In genomic region chr9:8017253-8017913, GRCm38 (mm10) we compare ENCODE assay signal across 9 mouse cellular contexts. TPM values are rescaled to one million over a fixed set of nuclear protein-coding genes. Genes with fewer than 3 reads are reported as not detected.
A peak's percentile ranks its signal among the peaks of the same experiment; 100 is the strongest.
DNase-seq lines count a peak whose midpoint lies in the region; ATAC-seq and TF ChIP-seq lines count a peak whose summit lies in the region.
"Had no signal": no experiment of that assay in that cellular context is flagged by ENCODE, and none has a peak within 500 bp of the region (broad histone marks: within the 10 kb centered on the region; RNA-seq: fewer than 3 reads in every experiment).

No protein-coding gene starts in this region.

- H3K4me3 ChIP-seq in left cerebral cortex, adult 2 months = no peak overlapping the region
- H3K4me3 ChIP-seq in midbrain, embryonic 16.5 days (ENCODE audit: low read depth, low read length) = no peak overlapping the region
- H3K4me3 ChIP-seq: embryonic facial prominence, embryonic 12.5 days had no signal

- intact Hi-C loops in left cerebral cortex, adult 2 months (cut with DNase I) = no loop called here

- no peaks in the 10 kb centered on the region for H3K9me3 ChIP-seq in midbrain, embryonic 16.5 days (replicated peaks; ENCODE audit: control insufficient read depth, low read length, poor library complexity, severe bottlenecking)
- H3K9me3 ChIP-seq: embryonic facial prominence, embryonic 12.5 days had no signal

- no peak overlapping the region for H3K9ac ChIP-seq in midbrain, embryonic 16.5 days (ENCODE audit: low read depth, low read length)
- H3K9ac ChIP-seq: embryonic facial prominence, embryonic 12.5 days had no signal

- no peaks in the 10 kb centered on the region for H3K27me3 ChIP-seq in midbrain, embryonic 16.5 days (ENCODE audit: control insufficient read depth, insufficient read depth, low read depth, low read length)
- H3K27me3 ChIP-seq: embryonic facial prominence, embryonic 12.5 days had no signal

- H3K36me3 ChIP-seq in midbrain, embryonic 16.5 days (ENCODE audit: control insufficient read depth, insufficient read depth, low read length) = no peaks in the 10 kb centered on the region
- H3K36me3 ChIP-seq: embryonic facial prominence, embryonic 12.5 days had no signal

- 0 out of 2 replicates have a peak, but pooled peaks have one; percentile 58 for ATAC-seq in midbrain, embryonic 16.5 days

- no peak overlapping the region for H3K27ac ChIP-seq in left cerebral cortex, adult 2 months
- no peak overlapping the region for H3K27ac ChIP-seq in midbrain, embryonic 16.5 days (ENCODE audit: low read length)
- H3K27ac ChIP-seq: embryonic facial prominence, embryonic 12.5 days had no signal

- H3K4me1 ChIP-seq in midbrain, embryonic 16.5 days (ENCODE audit: control insufficient read depth, insufficient read depth, low read length) = no peaks in the 10 kb centered on the region
- H3K4me1 ChIP-seq: embryonic facial prominence, embryonic 12.5 days had no signal

- no peak for TF ChIP-seq CTCF in left cerebral cortex, adult 2 months (IDR thresholded peaks at IDR 0.05)

- 60% methylated on average over 13 of the region's 20 CpGs for WGBS in midbrain, embryonic 16.5 days

- DNase-seq in adrenal gland, adult 2 months = peak; percentile 27
- DNase-seq in adrenal gland, postnatal 36 days = no peak
- DNase-seq in left cerebral cortex, adult 2 months (ENCODE audit: extremely low spot score in 1 of 2, low spot score in 2 of 2) = peak; percentile 21 to 25
- DNase-seq in left cerebral cortex, adult 11 months (ENCODE audit: low spot score) = no peak
- DNase-seq in cerebellum, adult 9-11 months = peak; percentile 54
- DNase-seq in urinary bladder, adult 2 months (ENCODE audit: low spot score) = no peak
- no peak for DNase-seq in layer of hippocampus, postnatal 36 days

- H3K4me2 ChIP-seq in midbrain, embryonic 16.5 days (ENCODE audit: low read length) = no peak overlapping the region
- H3K4me2 ChIP-seq: embryonic facial prominence, embryonic 12.5 days had no signal

RNA-seq across cellular contexts. Expression of gene Yap1, which starts 13.0 kb away (rescaled TPM):
- 10 to 100 TPM; 62.5 to 71.6 TPM for total RNA-seq in adrenal gland, adult 2 months (2021)
- 85.9 and 98.1 TPM in 2 replicates for polyA plus RNA-seq in adrenal gland, adult 2 months (2012; rRNA removed)
- total RNA-seq in adrenal gland, postnatal 36 days (2021) = 10 to 100 TPM; 79.7 to 81.0 TPM
- total RNA-seq in left cerebral cortex, adult 2 months (2021) = 10 to 100 TPM; 16.1 to 17.5 TPM
- 5.3 and 5.4 TPM in 2 replicates for polyA plus RNA-seq in midbrain, embryonic 16.5 days (2015; fragmentation: Nextera tagmentation; extraction: Ambion mirVana)
- polyA plus RNA-seq in urinary bladder, adult 2 months (2012; rRNA removed) = 47.6 and 77.0 TPM in 2 replicates
- 10 to 100 TPM; 15.7 to 16.3 TPM for total RNA-seq in layer of hippocampus, postnatal 36 days (2021)

RNA-seq across cellular contexts. Expression of gene Cfap300, which starts 25.2 kb away (rescaled TPM):
- 1 to 10 TPM; 3.6 to 4.1 TPM for total RNA-seq in adrenal gland, adult 2 months (2021)
- polyA plus RNA-seq in adrenal gland, adult 2 months (2012; rRNA removed) = 2.0 and 6.1 TPM in 2 replicates
- total RNA-seq in adrenal gland, postnatal 36 days (2021) = 1 to 10 TPM; 3.7 to 7.4 TPM
- 1 to 10 TPM; 8.8 to 9.3 TPM for total RNA-seq in left cerebral cortex, adult 2 months (2021)
- polyA plus RNA-seq in midbrain, embryonic 16.5 days (2015; fragmentation: Nextera tagmentation; extraction: Ambion mirVana) = 16.1 and 17.2 TPM in 2 replicates
- 3.0 and 3.7 TPM in 2 replicates for polyA plus RNA-seq in urinary bladder, adult 2 months (2012; rRNA removed)
- 10 to 100 TPM; 10.1 to 11.9 TPM for total RNA-seq in layer of hippocampus, postnatal 36 days (2021)

Comparison
In these comparisons a context has a peak if more than half of its experiments do, and no peak if none do; other contexts are left out.
1. DNase-seq: peak in adrenal gland, adult 2 months (single experiment), left cerebral cortex, adult 2 months (2 of 2) and cerebellum, adult 9-11 months (single experiment); none in adrenal gland, postnatal 36 days (0 of 2), left cerebral cortex, adult 11 months (single experiment), urinary bladder, adult 2 months (single experiment) and layer of hippocampus, postnatal 36 days (0 of 2).